Mouse (Mus musculus): ENCODE measurements around the gene Tmed10.

The Tmed10 gene

DNA sequence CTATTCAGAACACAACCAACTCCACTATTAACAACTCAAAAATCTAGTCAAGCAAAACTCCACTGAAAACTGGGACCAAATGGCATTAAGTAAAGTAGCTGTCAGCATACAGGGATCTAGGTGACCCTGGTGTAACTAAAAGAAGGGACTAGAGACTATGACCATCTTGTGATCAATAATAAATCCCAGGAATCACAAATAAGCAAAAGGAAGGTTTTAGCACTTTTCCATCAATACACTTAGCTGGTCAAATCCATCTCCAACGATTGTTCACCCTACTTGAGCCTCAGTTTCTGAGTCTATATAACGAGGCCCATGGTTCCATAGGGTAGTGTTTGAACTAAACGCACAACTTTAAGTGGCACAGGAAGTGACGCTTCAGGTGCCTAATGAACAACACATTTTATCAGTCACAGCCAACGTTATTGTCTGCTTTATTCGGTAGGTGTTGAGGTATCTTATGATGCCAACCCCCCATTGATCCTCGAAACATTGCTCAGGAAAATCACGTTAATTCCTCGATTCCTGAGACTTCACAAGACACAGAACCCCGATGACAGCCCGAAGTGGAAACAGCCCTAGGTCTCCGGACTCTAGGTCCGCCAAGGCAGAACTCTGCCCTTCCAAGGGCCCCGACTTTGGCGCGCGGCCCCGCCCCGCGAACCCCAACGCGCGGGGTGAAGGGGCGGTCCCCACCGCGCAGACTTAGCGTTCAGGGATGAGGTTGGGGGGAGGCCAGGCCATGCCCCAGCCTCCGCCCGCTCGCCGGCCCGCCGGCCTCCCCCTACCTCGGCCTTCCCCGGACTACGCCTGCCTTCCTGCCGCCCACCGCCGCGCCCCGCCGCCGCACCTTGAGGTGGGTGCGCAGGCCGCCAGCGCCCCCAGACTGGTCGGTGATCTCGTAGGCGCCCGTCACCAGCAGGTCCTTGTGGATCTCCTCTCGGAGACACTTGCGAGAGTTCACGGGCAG is 771 bp downstream of the Tmed10 start:
- peak; percentile 83 for DNase-seq (ENCODE audit: low read depth)

DNA sequence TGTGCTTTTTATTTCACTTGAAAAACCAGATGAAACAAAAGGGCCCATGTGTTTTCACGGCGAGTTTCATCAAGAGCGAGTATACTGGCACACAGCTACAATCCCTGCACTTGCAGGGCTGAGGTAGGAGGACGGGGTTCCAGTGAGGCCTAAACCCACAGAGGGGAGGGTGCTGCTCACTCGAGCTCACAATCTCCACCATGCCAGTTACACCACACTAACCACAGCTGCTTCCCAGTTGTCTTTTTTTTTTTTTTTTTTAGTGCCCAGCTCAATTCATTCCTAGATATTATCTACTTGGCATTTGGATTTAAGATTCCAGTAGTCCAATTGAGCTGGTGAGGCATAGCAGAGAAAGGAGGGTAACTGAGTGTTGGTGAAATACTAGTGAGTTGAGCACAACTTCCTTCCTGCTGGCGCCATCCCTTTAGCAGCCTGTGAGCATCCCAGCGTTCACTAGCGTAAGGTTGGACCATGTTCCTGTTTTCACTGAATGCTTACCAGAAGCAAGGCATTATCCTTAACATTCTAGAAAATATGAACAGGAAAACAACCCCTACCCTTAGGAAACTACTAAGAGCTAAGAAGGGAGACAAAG is 2.5 kb downstream of the Tmed10 start:
- peak; percentile 35 for DNase-seq (ENCODE audit: low read depth)

DNA sequence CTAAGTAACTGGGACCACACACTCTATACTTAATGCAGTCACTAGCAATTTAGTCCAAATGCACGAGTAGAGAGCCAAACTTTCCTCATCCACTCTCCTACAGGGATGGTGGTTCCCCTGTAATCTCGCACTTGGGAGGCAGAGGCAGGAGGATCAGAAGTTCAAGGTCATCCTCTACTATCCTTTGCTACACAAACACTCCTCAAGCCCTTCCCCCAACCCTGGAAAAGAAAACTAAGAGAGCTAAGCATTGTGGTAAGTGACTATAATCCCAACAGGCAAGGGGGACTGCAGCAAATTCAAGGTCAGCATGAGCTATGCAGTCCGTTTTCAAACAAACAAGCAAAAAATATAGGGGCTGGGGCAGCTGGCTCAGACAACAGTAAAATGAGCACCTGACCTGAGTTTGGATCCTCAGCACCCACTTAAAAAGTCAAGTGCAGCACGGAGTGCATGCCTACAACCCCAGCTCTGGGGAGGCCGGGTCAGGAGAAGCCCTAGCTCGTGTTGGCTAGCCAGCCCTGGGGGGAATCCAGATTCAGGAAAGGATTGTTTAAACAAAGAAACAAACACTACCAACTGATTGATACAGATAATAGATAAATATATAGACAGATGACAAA is 6.1 kb downstream of the Tmed10 start:
- no peak for DNase-seq (ENCODE audit: low read depth)

DNA sequence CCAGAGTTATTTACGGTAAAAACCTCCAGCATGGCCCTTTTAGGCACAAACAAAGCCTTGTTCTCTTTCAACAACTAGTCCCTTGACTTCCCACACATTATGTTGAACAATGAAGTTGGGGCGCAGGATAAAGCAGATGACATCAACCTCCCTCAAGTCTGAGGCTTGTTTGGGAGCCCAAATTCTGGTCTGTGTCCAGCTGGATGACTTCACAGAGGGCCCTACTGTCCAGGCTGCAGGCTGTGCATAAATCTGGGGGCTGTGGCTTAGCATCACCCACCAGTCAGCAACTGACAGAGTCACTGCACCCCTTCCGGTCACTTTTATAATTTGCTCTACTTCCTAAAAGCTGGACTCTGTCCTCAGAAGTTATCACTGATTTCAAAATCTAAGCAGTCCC is 8.4 kb downstream of the Tmed10 start:
- no peak for DNase-seq (ENCODE audit: low read depth)

DNA sequence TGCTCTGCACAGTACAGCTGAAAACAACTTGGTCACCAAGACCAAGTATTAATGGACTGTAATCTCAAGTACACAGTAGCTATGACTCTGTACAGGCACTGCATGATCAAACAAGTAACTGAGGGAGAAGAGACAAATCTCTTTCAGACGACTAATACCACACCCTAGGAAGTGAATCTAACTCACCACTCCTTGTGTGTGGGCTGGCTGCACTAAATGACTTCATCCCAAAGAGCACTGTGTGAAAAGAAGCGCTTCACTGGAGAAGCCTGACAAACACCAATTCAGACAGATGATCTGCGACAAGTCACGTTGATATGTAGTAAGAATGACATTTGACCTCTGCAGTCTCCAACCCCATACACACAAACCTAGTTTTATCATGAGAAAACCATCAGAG is 12.1 kb downstream of the Tmed10 start:
- no peak for DNase-seq (ENCODE audit: low read depth)

DNA sequence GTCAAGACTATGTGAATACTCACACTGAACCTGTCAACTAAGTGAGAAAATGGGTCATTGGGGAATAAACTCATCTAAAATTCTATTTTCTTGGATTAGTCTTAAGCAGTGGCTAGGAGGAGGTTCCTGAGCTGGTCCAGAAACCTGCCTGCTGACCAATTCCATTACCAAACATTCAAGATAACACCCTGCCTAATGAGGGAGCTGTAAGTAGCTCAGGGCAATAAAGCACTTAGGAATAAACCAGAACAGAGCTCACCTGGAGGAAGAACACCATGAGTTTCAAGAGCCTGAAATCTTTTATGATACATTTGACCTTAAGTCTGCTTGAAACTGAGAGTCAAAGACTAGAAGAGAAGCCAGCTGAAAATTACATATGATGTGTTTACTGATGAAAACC is 13.1 kb downstream of the Tmed10 start:
- no peak for DNase-seq (ENCODE audit: low read depth)

DNA sequence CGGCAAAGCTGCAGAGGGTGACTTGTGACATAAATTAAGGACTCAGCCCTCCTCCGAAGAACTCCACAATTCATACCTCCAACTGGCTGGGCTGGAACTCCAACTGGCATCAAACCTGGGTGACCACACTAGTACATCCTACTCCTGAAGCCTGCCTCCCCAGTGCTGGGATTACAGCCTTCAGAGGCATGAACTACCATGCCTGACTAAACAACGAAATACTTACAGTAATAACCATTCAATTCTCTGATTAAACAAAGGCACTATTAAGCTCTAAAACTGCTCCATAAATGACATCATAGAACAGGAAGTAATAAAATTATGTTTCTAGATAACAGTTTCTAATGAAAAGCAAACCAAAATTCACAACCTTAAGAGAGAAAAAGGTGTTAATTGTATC is 13.5 kb downstream of the Tmed10 start:
- DNase-seq (ENCODE audit: low read depth), result no peak

DNA sequence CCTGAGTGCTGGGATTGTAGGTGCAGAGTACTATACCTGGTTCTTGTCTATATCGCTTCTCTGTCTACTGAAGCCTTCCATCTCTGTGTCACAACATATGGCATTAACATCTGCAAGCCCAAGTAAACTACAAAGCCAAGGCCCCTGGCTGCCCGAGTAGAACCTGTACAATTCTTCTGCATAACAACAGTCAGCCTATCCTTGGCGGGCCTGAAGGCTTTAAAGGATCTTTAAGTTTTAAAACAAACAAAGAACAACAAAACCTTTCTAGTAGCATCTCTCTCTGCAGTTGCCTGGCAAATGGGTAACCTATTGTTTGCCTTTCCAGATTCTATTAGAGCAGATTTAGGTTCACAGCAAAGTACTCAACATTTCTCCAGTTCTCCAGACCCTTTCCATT is 20.6 kb downstream of the Tmed10 start:
- DNase-seq (ENCODE audit: low read depth), result no peak

DNA sequence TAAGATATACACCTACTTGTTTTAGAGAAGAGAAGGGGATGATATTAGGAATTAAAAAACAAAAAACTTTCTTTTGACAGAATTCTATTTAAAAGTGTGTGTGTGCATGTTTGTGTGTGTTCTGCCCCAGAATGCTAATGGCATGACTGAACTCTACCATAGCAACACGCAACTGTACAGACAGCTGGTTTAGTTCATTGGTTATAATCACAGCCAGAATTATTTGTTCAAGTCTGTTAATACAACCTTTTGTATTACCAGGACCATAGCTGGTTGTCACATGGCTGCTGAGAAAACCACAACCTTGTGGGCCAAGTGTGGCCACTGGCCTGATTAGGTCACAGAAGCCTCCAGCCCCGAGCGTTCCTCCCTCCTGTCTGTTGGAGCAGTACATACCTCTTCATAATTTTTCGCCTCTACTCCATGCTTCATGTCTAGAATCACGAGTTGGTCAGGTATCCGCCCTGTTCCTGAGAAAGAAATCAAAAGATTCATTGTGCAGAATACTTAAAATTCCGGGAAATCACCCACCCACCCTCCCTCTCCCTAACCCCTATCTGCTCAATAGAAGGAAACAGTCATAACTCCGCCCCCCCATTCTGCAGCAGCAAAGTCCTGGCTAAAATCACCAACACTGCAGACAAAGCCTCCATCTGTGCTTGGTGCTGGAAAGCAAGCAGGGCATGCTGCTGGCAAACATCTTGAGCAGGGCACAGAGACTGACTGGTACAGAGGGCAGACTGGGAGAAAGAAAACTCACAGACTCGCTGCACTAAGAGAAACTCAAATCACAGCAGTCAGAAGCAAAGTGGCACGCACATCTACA is 24.0 kb downstream of the Tmed10 start:
- no peak for DNase-seq (ENCODE audit: low read depth)

DNA sequence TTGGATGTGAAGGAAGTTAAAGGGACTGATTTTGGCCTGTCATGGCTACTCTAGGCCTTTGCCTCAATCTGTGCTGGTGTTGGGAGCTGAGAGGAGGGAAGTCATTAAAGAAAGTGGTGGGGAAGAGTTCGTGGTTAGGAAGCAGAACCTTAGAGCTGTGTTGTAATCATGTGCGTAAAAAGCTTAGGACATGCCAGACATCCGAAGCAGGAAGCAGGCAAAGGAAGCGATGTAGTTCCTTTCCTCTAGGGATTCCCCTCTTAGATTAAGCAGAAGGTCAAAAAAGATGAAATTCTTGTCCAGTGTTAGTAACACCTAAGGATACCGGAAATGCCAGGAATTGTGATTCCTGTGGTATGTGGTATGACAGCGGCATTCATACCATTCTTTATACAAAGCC is 26.3 kb downstream of the Tmed10 start:
- no peak for DNase-seq (ENCODE audit: low read depth)

DNA sequence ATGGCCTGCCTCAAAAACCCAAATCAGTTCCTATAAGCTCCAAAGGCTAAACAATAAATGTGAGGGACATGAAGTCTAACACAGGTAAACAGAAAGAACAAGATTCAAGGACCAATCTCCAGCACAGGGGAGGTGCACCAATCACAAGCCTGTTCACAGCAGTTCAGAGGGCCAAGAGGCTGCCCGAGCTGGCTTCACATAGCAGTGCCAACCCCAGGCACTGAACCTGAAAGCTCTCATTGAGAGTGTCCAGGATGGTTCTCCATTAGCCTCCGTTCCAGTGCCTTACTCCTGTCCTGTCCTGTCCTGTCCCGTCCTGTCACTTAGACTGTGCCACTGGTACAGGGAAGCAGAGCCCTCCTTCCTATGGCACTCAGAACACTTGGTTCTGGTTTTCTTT is 27.5 kb downstream of the Tmed10 start:
- DNase-seq (ENCODE audit: low read depth), result no peak

DNA sequence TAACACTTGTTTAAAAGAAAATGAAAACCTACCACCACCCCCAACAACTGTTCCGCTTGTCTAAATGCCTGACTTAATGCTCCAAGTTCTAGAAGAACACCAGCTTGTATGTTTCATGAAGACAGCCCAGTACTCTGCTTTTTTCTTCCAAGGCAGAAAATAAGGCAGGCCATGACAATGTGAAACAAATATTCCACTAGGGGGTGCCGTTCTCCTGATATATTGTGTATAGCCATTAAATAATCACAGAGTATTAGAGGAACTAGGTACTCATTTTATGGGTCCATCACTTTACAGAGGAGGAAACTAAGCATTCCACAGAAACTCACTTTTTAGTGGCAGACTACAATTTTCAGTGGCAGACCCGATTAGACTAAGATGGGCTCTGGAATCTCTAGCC is 28.3 kb downstream of the Tmed10 start:
- DNase-seq (ENCODE audit: low read depth), result peak; percentile 86

DNA sequence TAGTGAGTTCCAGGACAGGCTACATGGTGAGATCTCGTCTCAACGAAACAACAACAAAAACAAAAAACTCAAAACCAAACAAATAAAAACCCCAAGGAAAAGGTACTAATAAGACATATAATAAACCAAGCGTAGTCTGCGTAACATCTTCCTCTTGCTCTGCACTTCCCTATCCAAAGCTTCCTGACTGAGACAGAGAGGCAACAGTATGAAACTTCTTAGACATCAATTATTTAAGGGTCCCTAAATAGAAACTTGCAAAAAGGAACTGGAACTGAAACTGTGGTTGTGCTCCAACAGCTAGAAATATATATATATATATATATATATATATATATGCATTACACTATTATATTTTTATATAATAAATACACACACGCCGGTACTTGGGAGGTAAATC is 29.1 kb downstream of the Tmed10 start:
- no peak for DNase-seq (ENCODE audit: low read depth)

DNA sequence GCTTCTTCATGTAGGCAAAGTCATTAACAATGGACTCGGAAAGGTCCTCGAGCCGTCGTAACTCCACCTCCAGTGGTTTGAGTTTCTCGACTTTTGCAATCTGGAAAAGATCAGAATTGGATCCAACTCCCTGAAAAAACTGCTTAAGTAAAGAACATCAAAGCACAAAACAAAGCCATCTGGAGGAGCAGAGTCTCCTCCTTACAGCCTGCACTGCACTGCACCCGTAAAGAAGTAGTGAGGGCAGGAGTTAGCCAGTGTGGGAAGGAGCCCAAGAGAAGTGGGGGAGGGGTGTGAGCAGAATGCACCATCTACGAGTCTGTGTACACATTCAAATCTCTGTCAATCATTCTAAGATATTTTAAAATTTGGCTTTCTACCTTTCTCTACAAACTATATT is 30.4 kb downstream of the Tmed10 start:
- DNase-seq (ENCODE audit: low read depth), result no peak

DNA sequence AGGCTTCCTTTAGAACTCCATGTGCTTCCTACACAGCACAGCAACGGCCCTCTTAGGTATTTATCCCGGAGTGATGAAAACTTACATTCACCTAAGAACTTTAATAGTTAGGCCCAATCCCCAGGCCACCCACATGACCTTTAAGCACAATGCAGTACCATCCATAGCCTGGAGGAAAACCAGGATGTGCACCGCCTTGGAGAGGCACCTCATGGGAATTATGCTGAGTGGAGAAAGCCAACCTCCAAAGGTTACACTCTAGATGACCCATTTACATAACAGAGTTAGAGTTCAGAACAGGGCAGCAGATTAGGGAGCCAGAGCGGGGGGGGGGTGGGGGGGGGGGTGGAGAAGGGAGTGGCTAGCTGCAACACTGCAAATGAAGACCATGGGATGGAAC is 32.3 kb downstream of the Tmed10 start:
- DNase-seq (ENCODE audit: low read depth), result no peak

DNA sequence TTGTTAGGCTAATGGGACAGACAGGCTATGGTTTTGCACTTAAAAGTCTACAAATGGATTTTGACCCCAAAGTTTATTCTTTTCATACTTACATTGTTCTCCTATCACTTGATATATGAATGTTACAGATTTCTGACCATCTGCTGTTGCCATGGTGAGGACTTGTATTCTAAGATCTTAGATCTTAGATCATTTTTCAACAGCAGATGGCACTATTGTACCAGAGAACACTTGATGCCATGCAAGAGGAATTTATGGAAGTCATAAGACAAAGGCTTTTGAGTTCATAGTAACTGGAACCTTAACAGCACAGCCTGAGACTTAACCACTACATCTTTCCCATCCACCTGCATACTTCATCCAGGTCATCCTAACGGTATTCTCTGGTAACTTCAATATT is 33.5 kb downstream of the Tmed10 start:
- peak; percentile 89 for DNase-seq (ENCODE audit: low read depth)

DNA sequence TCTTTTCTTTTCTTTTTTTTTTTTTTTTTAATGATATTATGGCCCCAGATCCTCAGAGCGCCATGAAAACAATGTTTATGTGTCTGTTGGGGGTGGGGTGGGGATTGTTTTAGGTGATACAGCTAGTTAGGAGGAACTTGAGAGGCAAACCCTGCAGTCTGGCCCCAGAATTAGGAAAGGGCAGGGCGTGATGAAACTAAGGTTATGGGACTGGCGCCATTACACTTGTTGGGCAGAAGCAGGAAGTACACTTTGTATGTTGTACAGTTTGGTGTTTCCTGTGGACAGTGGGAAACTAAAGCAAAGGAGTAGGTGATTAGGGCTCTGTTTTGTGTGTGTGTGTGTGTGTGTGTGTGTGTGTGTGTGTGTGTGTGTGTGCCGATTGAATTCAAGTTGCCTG is 34.7 kb downstream of the Tmed10 start:
- DNase-seq (ENCODE audit: low read depth), result peak; percentile 53

DNA sequence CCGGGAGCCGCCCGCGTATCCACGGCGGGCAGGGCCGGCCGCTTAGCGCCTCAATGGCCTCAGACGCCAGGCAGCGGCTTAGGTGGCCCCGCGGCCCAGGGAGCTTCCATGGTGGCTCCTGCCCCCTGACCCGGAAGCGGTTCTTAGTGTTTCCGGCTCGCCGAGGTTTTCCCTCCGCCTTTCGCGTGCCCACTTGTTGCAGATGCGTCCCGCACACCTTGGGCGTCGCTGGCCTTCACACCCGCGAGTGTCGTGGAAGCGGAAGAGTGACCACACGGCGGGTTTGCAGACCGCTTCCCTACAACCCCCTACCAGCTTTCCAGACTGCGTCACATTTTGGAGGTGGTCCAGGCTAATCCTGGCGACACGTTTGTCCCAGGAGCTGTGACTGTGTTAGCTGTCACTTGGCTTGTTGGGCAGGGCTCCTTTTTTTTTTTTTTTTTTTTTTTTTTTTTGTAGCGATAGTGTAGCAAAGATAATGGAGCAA is 35.4 kb downstream of the Tmed10 start, which contains the start of gene Nek9:
Nek9 (minus strand) TSS at position 120 of the 487 bp plus-strand sequence.
- peak; percentile 97 for DNase-seq (ENCODE audit: low read depth)

DNA sequence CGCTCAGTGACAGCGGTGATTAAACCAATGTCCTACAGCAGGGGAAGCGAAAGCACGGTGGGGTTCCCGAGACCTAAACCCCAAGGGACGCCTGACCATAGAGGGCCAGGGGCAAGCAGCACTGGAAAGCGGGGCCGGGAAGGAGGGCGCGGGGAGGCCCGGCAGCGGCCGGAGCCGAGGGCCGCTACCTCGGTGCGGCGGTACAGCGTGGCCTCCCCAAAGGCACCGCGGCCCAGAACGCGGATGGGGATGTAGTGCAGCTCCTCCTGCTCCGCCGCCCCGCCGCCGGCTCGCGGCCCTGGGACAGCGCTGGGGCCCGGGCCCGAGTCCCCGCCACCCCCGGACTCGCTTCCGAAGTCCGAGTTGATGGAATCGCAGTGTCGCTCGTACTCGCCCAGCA is 35.8 kb downstream of the Tmed10 start:
- DNase-seq (ENCODE audit: low read depth), result no peak

DNA sequence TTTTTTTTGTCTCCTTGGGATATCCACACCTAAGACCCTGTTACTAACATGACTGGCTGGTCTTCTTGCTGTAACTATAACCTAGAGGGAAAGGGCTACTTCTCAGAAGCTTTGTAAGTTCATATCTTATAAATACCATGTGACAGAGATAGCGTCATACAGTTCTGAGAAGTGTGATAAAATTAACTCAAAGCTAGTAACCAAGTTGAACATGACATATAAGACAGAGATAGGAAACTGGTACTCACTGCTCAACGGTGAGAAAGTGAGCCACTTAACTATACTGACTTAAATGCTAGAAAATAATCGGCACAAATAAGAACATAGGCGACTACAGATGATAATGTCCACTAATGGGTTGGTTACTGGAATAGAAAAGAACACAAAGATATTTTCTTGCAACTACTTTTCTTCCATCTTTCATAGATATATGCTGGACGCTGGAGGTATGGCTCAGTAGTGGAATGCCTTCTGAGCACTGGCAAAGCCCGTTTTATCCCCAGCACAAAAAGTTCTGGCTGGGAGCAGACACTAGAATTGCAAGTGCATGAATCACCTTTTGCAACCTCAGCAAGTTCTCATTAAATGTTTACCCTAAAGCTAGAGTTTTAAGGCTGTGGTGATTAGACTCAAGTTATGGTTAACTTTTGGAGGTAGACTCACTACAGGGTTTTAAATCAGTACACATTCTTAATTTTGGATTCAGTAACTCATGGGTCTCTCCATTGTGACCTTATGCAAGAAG is 36.9 kb downstream of the Tmed10 start:
- DNase-seq (ENCODE audit: low read depth), result no peak

DNA sequence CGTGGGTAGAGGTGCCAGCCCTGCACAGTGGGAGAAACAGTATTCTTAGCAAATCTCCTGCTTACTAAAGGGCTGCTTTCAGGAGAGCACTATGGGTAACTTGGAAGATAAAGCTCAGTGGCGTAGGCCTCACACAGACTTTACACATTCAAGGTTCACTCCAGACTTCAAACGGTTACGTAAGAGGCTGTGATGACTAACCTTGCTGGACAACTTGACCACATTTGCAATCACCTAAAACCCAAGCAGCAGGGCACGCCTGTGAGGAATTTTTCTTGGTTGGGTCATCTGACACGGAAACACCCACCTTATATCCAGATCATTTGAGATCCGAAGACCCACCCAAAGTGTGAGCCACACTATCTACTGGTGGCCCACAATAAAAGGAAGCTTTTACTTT is 44.5 kb downstream of the Tmed10 start:
- DNase-seq (ENCODE audit: low read depth), result no peak

Measured in naive thymus-derived CD4-positive, alpha-beta T cell, adult 2 months (primary cell).